Mouse (Mus musculus) megakaryocyte, embryonic 14.5 days (primary cell): ENCODE measurements at regions not wholly inside any gene's neighbourhood (a gene's known extent, or its start where the extent isn't known, plus 50 kb on each side); places are given as distances from the start of the nearest gene placed in this dataset.

Experiments
- FLI1 ChIP-seq: IDR thresholded peaks from 2 replicates; pipeline ENCODE4 v1.6.1; 2012; ENCODE audit warnings: low read length, inconsistent platforms, mixed read lengths
- GATA1 ChIP-seq: IDR thresholded peaks from 3 replicates; pipeline ENCODE4 v1.6.1; 2012; ENCODE audit warnings: mixed read lengths, low read length, inconsistent platforms, borderline replicate concordance

DNA sequence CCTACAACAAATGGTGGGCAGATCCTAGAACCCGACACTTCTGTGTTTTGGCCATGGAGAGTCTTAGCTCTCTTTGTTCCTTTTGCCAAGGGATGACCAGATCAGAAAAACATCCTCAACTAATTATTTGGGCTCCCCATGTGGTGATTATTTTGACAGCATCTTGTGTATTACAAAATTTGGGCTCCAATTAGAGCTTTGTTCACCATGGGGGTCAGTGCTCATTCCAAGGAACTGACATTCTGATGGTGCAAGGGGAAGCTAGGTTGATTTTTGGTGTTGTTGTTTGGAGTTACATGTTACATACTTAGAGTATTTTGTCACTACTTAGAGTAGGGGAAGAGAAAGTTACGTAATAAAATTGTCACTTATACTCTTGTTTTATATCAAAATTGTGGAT, 406.9 kb downstream of the Cd109 start:
- TF ChIP-seq GATA1: no peak
- TF ChIP-seq FLI1: no peak
